Mouse (Mus musculus): ENCODE measurements around the gene Hs1bp3.
A peak's percentile ranks its signal among the peaks of the same experiment; 100 is the strongest.

Gene Hs1bp3

GRCm38 (mm10) chr12:8301011-8301814 is 12.0 kb upstream of the Hs1bp3 start:
- ATAC-seq (ENCODE audit: low TSS enrichment), result peak; percentile 18; the same call in 1 of the 2 replicates

- ATAC-seq (ENCODE audit: low TSS enrichment), result peak; percentile 27; the same call in 1 of the 2 replicates
Measured at GRCm38 (mm10) chr12:8301841-8302431, 11.3 kb upstream of the Hs1bp3 start, which contains the start of gene Gdf7. Gene Gdf7, minus strand, starts transcription at chr12:8301954.

GRCm38 (mm10) chr12:8305258-8305657 is 8.0 kb upstream of the Hs1bp3 start:
- ATAC-seq (ENCODE audit: low TSS enrichment), result no peak

GRCm38 (mm10) chr12:8306432-8306831 is 6.8 kb upstream of the Hs1bp3 start:
- ATAC-seq (ENCODE audit: low TSS enrichment), result peak; percentile 60

- ATAC-seq (ENCODE audit: low TSS enrichment), result no peak; the same call in 1 of the 2 replicates
Measured at GRCm38 (mm10) chr12:8306910-8307309, 6.3 kb upstream of the Hs1bp3 start.

GRCm38 (mm10) chr12:8310992-8311391 is 2.2 kb upstream of the Hs1bp3 start:
- no peak for ATAC-seq (ENCODE audit: low TSS enrichment)

- no peak for ATAC-seq (ENCODE audit: low TSS enrichment)
Measured at GRCm38 (mm10) chr12:8312266-8312665, 966 bp upstream of the Hs1bp3 start.

- ATAC-seq (ENCODE audit: low TSS enrichment), result peak; percentile 41
Measured at GRCm38 (mm10) chr12:8313773-8314172, 541 bp downstream of the Hs1bp3 start.

- ATAC-seq (ENCODE audit: low TSS enrichment), result no peak
Measured at GRCm38 (mm10) chr12:8316541-8316940, 3.3 kb downstream of the Hs1bp3 start.

GRCm38 (mm10) chr12:8320084-8320713 is 7.0 kb downstream of the Hs1bp3 start:
- ATAC-seq (ENCODE audit: low TSS enrichment), result peak; percentile 78

GRCm38 (mm10) chr12:8321506-8321905 is 8.3 kb downstream of the Hs1bp3 start:
- ATAC-seq (ENCODE audit: low TSS enrichment), result no peak

- no peak for ATAC-seq (ENCODE audit: low TSS enrichment)
Measured at GRCm38 (mm10) chr12:8324086-8324485, 10.9 kb downstream of the Hs1bp3 start.

GRCm38 (mm10) chr12:8325245-8325942 is 12.2 kb downstream of the Hs1bp3 start:
- no peak for ATAC-seq (ENCODE audit: low TSS enrichment)

GRCm38 (mm10) chr12:8325943-8326522 is 12.8 kb downstream of the Hs1bp3 start:
- ATAC-seq (ENCODE audit: low TSS enrichment), result peak; percentile 31

GRCm38 (mm10) chr12:8326825-8327674 is 13.8 kb downstream of the Hs1bp3 start:
- peak; percentile 65 for ATAC-seq (ENCODE audit: low TSS enrichment)

GRCm38 (mm10) chr12:8327675-8328053 is 14.4 kb downstream of the Hs1bp3 start:
- no peak for ATAC-seq (ENCODE audit: low TSS enrichment)

GRCm38 (mm10) chr12:8329236-8329635 is 16.0 kb downstream of the Hs1bp3 start:
- ATAC-seq (ENCODE audit: low TSS enrichment), result no peak

GRCm38 (mm10) chr12:8331489-8332173 is 18.4 kb downstream of the Hs1bp3 start:
- peak; percentile 33 for ATAC-seq (ENCODE audit: low TSS enrichment)

- peak; percentile 11 for ATAC-seq (ENCODE audit: low TSS enrichment)
Measured at GRCm38 (mm10) chr12:8332174-8332542, 18.9 kb downstream of the Hs1bp3 start.

GRCm38 (mm10) chr12:8333617-8334016 is 20.4 kb downstream of the Hs1bp3 start:
- no peak for ATAC-seq (ENCODE audit: low TSS enrichment)
